11 mouse cellular contexts compared by ENCODE assay signal in the genomic region with DNA sequence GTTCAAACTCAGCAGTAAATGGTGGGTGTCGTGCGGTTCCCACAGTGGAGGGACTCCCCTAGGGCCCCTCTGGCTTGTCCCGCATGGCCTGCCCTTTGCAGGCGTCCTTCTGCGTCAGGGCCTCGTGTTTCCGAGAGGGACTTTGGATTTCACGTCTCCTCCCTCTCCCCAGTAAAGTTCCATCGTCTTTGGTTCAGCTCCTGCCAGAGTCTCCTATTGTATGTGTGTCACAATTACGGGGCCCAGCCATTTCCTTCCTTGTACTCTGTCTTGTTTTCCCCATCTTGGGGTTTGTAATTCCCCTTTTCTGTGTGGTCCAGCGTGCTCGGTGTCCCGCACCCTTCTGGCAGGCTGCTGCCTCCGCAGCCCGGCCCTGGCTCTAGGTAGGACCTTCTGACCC. TPM values are rescaled to one million over a fixed set of nuclear protein-coding genes. Genes with fewer than 3 reads are reported as not detected.
DNase-seq lines count a peak whose midpoint lies in the region; ATAC-seq and TF ChIP-seq lines count a peak whose summit lies in the region.
"Had no signal": no experiment of that assay in that cellular context is flagged by ENCODE, and none has a peak within 500 bp of the region (broad histone marks: within the 10 kb centered on the region; RNA-seq: fewer than 3 reads in every experiment).

No protein-coding gene starts in this region.

- no peak overlapping the region for H3K9ac ChIP-seq in liver, adult 2 months (ENCODE audit: low read depth, low read length)
- no peak overlapping the region for H3K9ac ChIP-seq in liver, embryonic 11.5 days (ENCODE audit: low read depth, low read length)
- H3K9ac ChIP-seq: intestine, embryonic 15.5 days had no signal

- H3K27ac ChIP-seq in gastrocnemius, adult 2 months, result peak overlapping the region; percentile 93
- H3K27ac ChIP-seq in liver, adult 2 months (replicated peaks; ENCODE audit: insufficient read depth, low read depth, low read length), result peak overlapping the region; percentile 24
- H3K27ac ChIP-seq in liver, embryonic 11.5 days (ENCODE audit: low read depth, low read length), result no peak overlapping the region; the same call in 1 of the 2 replicates
- no peak overlapping the region for H3K27ac ChIP-seq in left cerebral cortex, adult 2 months

- no peaks in the 10 kb centered on the region for H3K36me3 ChIP-seq in liver, adult 2 months (ENCODE audit: control insufficient read depth, insufficient read depth, low read length)
- H3K36me3 ChIP-seq in liver, embryonic 11.5 days (ENCODE audit: control insufficient read depth, insufficient read depth, low read length), result peaks cover 2% of the 10 kb centered on the region; the same call in 1 of the 2 replicates
- peaks cover 22% of the 10 kb centered on the region for H3K36me3 ChIP-seq in megakaryocyte, embryonic 14.5 days (replicated peaks; ENCODE audit: low read length)
- H3K36me3 ChIP-seq: intestine, embryonic 15.5 days had no signal

- no peaks in the 10 kb centered on the region for H3K9me3 ChIP-seq in liver, embryonic 11.5 days (ENCODE audit: control insufficient read depth, low read length)
- H3K9me3 ChIP-seq in megakaryocyte, embryonic 14.5 days, result no peaks in the 10 kb centered on the region
- H3K9me3 ChIP-seq: intestine, embryonic 15.5 days had no signal

- no peak for TF ChIP-seq POLR2A in liver, adult 2 months (IDR thresholded peaks at IDR 0.05; ENCODE audit: extremely low read depth, insufficient read depth, low read length)

- H3K27me3 ChIP-seq in liver, adult 2 months (ENCODE audit: control insufficient read depth, insufficient read depth, low read length), result no peaks in the 10 kb centered on the region
- H3K27me3 ChIP-seq in liver, embryonic 11.5 days (replicated peaks; ENCODE audit: control insufficient read depth, insufficient read depth, low read length), result no peaks in the 10 kb centered on the region
- no peaks in the 10 kb centered on the region for H3K27me3 ChIP-seq in megakaryocyte, embryonic 14.5 days (replicated peaks)
- H3K27me3 ChIP-seq: intestine, embryonic 15.5 days had no signal

- WGBS in liver, adult 2 months, result 79% methylated on average over 15 of the region's 15 CpGs
- 74% methylated on average over 15 of the region's 15 CpGs for WGBS in liver, embryonic 11.5 days

- no peak overlapping the region for H3K4me2 ChIP-seq in liver, embryonic 11.5 days
- H3K4me2 ChIP-seq: intestine, embryonic 15.5 days had no signal

- no peak for ATAC-seq in liver, embryonic 11.5 days (replicated peaks; ENCODE audit: low FRiP score)
- peak; percentile 9 to 12; a peak in 2 of 4 replicates for ATAC-seq in hematopoietic stem cell, adult 5-6 weeks (replicated peaks in 1 of 2; ENCODE audit: insufficient read depth in 1 of 2, low FRiP score in 2 of 2, low TSS enrichment in 1 of 2, low read depth in 1 of 2, poor library complexity in 2 of 2, severe bottlenecking in 2 of 2)
- ATAC-seq: intestine, embryonic 15.5 days had no signal

- peaks cover 49% of the 10 kb centered on the region for H3K79me2 ChIP-seq in liver, adult 2 months (ENCODE audit: control insufficient read depth, insufficient read depth, low read length)

- TF ChIP-seq CTCF in gastrocnemius, adult 2 months (IDR thresholded peaks at IDR 0.05), result no peak
- TF ChIP-seq CTCF in liver, adult 2 months (IDR thresholded peaks at IDR 0.05; ENCODE audit: low read depth, low read length), result no peak
- no peak for TF ChIP-seq CTCF in left cerebral cortex, adult 2 months (IDR thresholded peaks at IDR 0.05)

- 0 out of 2 replicates have a peak overlapping the region, but pooled peaks have one; percentile 3 for H3K4me3 ChIP-seq in gastrocnemius, adult 2 months
- H3K4me3 ChIP-seq in liver, adult 2 months (ENCODE audit: insufficient read depth, low read depth, low read length), result no peak overlapping the region
- no peak overlapping the region for H3K4me3 ChIP-seq in liver, embryonic 11.5 days (ENCODE audit: low read depth, low read length)
- H3K4me3 ChIP-seq in megakaryocyte, embryonic 14.5 days (replicated peaks), result peak overlapping the region; percentile 21
- H3K4me3 ChIP-seq in left cerebral cortex, adult 2 months, result no peak overlapping the region
- H3K4me3 ChIP-seq: intestine, embryonic 15.5 days had no signal

- peaks cover 46% of the 10 kb centered on the region for H3K4me1 ChIP-seq in liver, adult 2 months (ENCODE audit: control insufficient read depth, insufficient read depth, low read length)
- peaks cover 69% of the 10 kb centered on the region for H3K4me1 ChIP-seq in liver, embryonic 11.5 days (replicated peaks; ENCODE audit: control insufficient read depth, insufficient read depth, low read length)
- peaks cover 91% of the 10 kb centered on the region for H3K4me1 ChIP-seq in megakaryocyte, embryonic 14.5 days

- no peak for DNase-seq in gastrocnemius, adult 2 months
- no peak for DNase-seq in gastrocnemius, adult 18-20 months (ENCODE audit: low spot score)
- DNase-seq in liver, adult 2 months (ENCODE audit: extremely low read depth, low read depth, low spot score), result peak; percentile 25
- no peak for DNase-seq in liver, embryonic 11.5 days (ENCODE audit: low spot score)
- no peak for DNase-seq in layer of hippocampus, adult 9-10 months (ENCODE audit: low spot score)
- no peak for DNase-seq in left cerebral cortex, adult 2 months (ENCODE audit: extremely low spot score in 1 of 2, low spot score in 2 of 2)
- DNase-seq: cerebellum, adult 9-10 months; retina, postnatal 1 day had no signal

- intact Hi-C loops in gastrocnemius, adult 2 months (cut with DNase I), result no loop called here
- intact Hi-C loops in left cerebral cortex, adult 2 months (cut with DNase I), result no loop called here

RNA-seq across cellular contexts. Expression of gene Ap5z1, which starts 20.2 kb away (rescaled TPM):
- 1 to 10 TPM; 3.7 to 5.0 TPM for total RNA-seq in gastrocnemius, adult 2 months (2021)
- 1 to 10 TPM; 3.0 to 3.8 TPM for total RNA-seq in gastrocnemius, adult 18-20 months (2021)
- total RNA-seq in liver, adult 2 months (2014; rRNA removed), result 3.6 and 6.9 TPM in 2 replicates
- polyA plus RNA-seq in liver, adult 2 months (2012; rRNA removed), result 23.3 and 24.9 TPM in 2 replicates
- polyA plus RNA-seq in liver, embryonic 11.5 days (2014; fragmentation: Nextera tagmentation; extraction: Ambion mirVana), result 11.7 and 11.9 TPM in 2 replicates
- total RNA-seq in hematopoietic stem cell, adult 5-6 weeks (2017), result 2.9 and 13.1 TPM in 2 replicates
- polyA plus RNA-seq in megakaryocyte, embryonic 14.5 days (2012; ENCODE audit: insufficient read depth, low replicate concordance), result 26.2 and 36.4 TPM in 2 replicates
- 10 to 100 TPM; 22.2 to 22.6 TPM for total RNA-seq in left cerebral cortex, adult 2 months (2021)

RNA-seq across cellular contexts. Expression of gene Foxk1, which starts 42.2 kb away (rescaled TPM):
- total RNA-seq in gastrocnemius, adult 2 months (2021), result 10 to 100 TPM; 12.2 to 18.9 TPM
- 10 to 100 TPM; 14.5 to 16.4 TPM for total RNA-seq in gastrocnemius, adult 18-20 months (2021)
- 3.0 and 5.0 TPM in 2 replicates for total RNA-seq in liver, adult 2 months (2014; rRNA removed)
- polyA plus RNA-seq in liver, adult 2 months (2012; rRNA removed), result 7.2 and 7.6 TPM in 2 replicates
- polyA plus RNA-seq in liver, embryonic 11.5 days (2014; fragmentation: Nextera tagmentation; extraction: Ambion mirVana), result 3.1 and 4.0 TPM in 2 replicates
- total RNA-seq in hematopoietic stem cell, adult 5-6 weeks (2017), result 8.8 and 10.9 TPM in 2 replicates
- polyA plus RNA-seq in megakaryocyte, embryonic 14.5 days (2012; ENCODE audit: insufficient read depth, low replicate concordance), result 13.3 and 39.1 TPM in 2 replicates
- 10 to 100 TPM; 40.4 to 46.1 TPM for total RNA-seq in left cerebral cortex, adult 2 months (2021)

Comparison
In these comparisons a context has a peak if more than half of its experiments do, and no peak if none do; other contexts are left out.
1. H3K27ac ChIP-seq: peak in gastrocnemius, adult 2 months (single experiment) and liver, adult 2 months (single experiment); none in liver, embryonic 11.5 days (single experiment) and left cerebral cortex, adult 2 months (single experiment).
2. H3K4me3 ChIP-seq: peak in gastrocnemius, adult 2 months (single experiment) and megakaryocyte, embryonic 14.5 days (single experiment); none in liver, adult 2 months (single experiment), liver, embryonic 11.5 days (single experiment) and left cerebral cortex, adult 2 months (single experiment).